Mouse (Mus musculus) frontal cortex, postnatal 14 days (tissue): ENCODE measurements around the gene Upk2.
A peak's percentile ranks its signal among the peaks of the same experiment; 100 is the strongest.
"Not testable (repeated sequence)": the region's sequence is repeated elsewhere in the genome, so short reads cannot be mapped to it uniquely, and the experiment has no call there.

Experiments used
- DNase-seq, 2 experiments: peaks; one replicate each; pipeline ENCODE4 v3.0.0; 2022; ENCODE audit warnings: low spot score in 2 of 2

Upk2 gene

DNA sequence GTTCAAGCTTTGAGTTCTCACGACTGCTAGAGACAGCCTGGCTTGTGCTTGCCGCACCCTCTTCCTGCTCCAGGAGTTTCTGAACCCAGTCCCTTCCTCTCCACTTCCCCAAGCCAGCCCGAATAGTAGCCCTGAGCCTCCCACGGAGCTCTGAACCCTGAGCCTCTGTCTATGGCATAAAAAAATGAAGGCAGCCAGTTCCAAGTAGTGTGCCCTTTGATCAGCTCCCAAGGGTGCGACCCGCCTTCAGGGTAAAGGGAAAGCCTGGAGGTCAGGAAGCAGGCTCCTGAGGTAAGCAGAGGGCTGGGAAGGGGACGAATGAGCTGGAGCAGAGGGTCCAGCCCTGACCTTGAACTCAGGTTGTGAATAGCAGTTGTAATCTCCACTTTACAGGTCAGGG lies 13.4 kb upstream of the Upk2 start:
- DNase-seq = no peak

GRCm38 (mm10) chr9:44461950-44462349 lies 7.2 kb upstream of the Upk2 start:
- DNase-seq = no peak

DNA sequence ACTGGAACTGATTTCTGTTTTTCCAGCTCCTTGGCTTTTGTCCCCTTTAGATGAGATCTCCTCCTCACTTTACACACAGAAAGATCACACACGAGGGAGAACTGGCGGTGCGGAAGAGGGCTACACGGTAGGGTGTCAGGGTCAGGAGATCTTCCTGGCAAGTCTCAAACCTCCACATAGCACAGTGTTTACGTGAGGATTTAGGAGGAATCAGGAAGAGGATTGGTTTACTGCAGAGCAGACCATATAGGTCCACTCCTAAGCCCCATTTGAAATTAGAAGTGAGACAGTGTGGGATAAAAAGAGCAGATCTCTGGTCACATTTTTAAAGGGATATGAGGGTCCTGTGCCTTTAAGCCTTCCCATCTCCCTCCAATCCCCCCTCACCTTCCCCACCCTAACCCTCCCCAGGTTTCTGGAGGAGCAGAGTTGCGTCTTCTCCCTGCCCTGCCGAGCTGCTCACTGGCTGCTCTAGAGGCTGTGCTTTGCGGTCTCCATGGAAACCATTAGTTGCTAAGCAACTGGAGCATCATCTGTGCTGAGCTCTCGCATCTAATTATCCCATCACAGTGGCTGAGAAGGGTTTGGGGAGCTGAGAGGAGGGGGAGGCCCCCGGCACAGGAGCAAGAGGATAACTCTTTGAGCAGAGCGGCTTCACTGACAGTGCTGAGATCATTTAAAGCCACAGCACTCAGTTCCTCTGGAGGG lies 2.4 kb upstream of the Upk2 start:
- peak; percentile 83 to 89 for DNase-seq

GRCm38 (mm10) chr9:44454132-44454890 lies 465 bp downstream of the Upk2 start:
- peak in 1 of 2 experiments; percentile 81 for DNase-seq

DNA sequence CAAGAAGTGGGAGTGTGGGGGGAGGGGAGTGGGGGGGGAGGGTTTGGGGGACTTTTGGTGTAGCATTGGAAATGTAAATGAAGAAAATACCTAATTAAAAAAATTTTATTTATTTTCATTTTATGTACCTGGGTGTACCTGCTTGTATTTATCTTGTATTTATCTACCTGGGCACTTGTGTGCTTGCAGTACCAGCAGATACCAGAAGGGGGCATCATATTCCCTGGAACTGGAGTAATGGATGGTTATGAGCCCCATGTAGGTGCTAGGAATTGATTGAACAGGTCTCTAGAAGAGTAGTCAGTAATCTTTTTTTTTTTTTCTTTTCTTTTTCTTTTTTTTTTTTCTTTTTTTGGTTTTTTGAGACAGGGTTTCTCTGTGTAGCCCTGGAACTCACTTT lies 4.4 kb downstream of the Upk2 start:
- no peak for DNase-seq

GRCm38 (mm10) chr9:44444402-44445025 lies 10.3 kb downstream of the Upk2 start:
- not testable (repeated sequence) for DNase-seq

DNA sequence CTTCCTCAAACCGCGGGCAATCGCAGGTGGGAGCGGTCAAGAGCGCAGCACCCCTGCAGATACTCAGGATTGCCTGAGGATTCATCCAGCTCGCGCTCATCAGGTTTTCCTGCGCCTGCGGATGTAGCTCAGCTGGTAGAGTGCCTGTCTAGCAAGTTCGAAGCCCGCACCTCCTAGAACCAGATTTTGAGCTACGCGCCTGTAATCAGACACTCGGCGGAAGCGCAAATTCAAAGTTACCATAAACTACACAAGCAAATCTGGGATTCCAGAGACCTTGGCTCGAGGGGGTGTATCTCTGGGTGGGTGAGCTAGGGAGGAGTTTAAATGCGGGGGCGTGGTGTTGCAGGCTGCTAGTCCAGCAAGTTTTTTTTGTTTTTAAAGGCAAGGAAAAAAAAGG lies 13.8 kb downstream of the Upk2 start, which contains the start of gene Foxr1:
TSS of gene Foxr1 (minus strand) at position 176 of the 400 bp plus-strand sequence.
- no peak for DNase-seq

DNA sequence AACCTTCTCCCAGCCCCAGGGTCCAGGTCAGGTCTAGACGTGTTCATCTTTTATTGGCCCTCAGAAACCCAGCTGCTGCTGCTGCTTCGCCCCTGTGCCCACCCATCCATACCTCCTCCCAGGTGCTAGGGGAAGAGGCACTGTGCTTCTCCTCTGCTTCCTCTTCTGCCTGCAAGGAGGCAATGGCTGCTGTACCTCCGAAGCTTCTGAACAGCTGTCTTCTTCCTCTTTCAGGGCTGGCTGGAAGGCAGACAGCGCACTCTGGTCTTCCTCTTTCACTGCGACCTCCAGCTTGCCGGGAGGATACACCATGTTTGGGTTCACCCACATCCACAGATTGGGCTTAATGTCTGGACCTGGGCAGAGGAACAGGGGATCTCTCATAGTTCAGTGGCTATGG lies 19.0 kb downstream of the Upk2 start:
- DNase-seq = no peak

GRCm38 (mm10) chr9:44432577-44433185 lies 22.1 kb downstream of the Upk2 start:
- no peak for DNase-seq

DNA sequence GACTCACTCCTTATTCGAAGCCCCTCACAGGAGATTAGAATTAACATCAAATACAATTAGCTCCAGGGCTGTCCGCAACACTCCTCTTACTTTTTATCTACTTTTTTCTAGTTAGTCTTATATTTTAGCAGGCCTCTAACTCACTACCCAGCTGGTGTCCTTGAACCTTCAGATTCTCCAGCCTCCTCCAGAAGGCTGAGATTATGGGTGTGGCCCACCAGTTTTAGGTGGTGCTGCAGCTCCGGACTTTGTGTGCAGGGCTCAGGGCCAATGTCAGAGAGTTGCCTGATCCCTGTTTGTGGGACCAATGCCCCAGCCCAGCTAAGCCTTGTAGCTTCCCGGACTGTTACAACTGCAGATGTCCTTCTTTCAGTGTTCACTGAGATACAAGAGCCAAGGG lies 31.2 kb downstream of the Upk2 start:
- DNase-seq = no peak

DNA sequence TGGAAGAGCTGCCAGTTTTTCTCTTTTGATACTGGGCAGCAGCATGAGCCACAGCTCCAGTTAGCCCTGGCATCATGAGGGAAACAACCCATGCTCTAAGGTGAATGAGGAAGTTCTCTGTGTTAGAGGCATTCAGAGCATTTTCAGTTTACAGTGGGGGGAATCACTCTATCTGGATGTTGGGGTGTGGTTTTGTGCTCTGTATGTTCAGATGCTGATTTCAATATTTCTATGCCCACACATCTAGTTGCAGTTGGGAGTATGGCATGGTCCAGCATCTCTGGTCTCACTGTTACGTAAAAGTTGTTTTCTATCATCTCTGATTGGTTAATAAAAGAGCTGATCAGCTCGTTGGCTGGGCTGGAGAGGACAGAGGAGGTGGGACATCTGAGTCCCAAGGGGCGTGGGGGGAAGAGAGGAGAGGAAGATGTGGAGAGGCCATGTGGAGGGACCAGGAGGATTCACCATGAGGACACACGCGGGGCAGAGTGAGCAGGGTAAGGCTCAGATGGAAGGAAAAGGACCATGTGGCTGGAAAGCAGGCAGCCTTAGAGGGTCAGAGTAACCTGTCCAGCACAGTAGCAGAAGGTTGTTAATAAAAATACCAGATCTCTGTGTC lies 34.4 kb downstream of the Upk2 start:
- no peak for DNase-seq

DNA sequence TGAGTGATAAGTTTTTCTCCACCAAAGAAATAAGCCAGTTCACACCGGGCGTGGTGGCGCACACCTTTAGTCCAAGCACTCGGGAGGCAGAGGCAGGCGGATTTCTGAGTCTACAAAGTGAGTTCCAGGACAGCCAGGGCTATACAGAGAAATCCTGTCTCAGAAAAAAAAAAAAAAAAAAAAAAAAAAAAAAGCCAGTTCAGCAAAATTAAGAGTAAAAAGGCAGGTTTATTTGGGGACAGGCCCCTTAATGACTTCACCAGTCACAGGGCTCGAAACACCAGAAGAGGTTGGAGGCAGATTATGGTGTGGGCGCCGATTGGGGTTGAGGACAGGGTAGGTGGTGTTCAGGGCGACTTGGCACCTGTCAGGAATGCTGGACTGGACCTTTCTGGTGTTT lies 35.0 kb downstream of the Upk2 start:
- not testable (repeated sequence) for DNase-seq

DNA sequence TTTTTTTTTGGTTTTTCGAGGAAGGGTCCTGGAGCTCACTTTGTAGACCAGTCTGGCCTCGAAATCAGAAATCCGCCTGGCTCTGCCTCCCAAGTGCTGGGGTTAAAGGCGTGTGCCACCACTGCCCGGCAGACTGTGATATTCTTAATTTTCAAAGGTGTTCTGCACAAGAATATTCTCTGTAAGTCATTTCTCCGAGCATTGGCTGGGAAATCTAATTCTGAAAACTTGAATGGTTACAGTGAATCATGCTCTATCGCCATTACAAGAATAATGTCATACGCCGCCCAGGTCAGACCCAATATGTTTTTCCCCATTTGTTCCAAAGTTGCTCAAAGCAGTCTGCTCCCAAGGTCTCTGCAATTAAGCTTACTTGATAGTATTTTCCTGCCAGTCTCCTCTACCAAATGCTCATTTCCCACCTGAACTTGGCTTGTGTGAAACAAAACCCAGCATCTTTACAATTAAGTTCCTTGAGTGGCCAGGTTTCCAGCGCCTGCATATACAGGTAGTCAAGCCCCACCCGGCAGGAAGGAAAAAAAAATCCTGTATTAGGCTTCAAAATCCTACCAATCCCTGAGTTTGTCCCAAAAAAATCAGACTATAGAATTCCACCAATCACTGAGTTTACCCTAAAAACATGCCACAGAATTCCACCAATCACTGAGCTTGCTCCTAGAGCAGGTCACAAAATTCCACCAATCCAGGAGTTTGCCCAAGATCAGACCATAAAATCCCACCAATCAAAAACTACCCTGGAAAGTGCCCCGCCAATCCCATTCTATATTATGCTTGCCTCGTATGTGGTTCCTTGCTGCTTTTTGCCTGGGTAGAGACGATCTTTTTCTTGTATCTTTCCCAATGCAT lies 36.0 kb downstream of the Upk2 start, which contains the start of gene Ccdc84:
TSS of gene Ccdc84 (minus strand) at position 51 of the 867 bp plus-strand sequence.
- no peak for DNase-seq

- peak; percentile 89 to 90 for DNase-seq
Measured at GRCm38 (mm10) chr9:44417892-44418363, 36.8 kb downstream of the Upk2 start.

DNA sequence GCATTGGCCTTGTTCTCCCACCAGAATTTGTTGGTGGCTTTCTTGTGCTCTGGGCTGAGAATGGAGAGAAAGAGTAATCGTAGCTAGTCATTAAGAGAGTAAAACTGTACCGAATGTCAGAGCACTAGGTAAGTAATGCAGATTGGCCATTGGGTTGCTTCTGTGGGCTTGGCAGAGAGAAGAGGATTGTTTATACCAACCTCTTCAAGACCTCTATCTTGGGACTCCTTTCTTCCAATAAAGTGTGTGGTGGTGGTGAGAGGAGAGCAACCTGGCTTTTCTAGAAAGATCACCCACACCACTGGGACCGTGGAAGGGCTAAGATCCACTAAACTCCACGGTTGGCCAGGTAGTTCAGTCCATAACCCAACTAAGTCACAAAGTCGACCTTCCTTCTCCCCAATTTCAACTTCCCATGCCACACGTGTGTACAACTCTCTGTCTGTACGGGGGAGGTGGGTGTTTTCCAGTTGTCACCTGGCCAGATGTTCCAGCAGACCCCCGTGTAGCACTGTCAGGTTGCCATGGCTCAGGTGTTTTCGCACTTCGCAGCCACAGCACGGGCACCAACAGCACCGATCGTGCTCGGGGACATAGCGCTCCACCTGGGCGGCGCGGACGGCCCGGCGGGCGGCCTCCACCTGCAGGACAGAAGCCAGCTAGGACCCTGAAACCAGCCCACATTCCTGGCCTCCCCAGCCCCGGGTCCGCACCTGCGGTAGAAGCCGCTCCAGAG lies 37.5 kb downstream of the Upk2 start:
- no peak for DNase-seq

- DNase-seq = no peak
Measured at GRCm38 (mm10) chr9:44412781-44413180, 42.0 kb downstream of the Upk2 start.

- no peak for DNase-seq
Measured at GRCm38 (mm10) chr9:44412306-44412705, 42.5 kb downstream of the Upk2 start.

DNA sequence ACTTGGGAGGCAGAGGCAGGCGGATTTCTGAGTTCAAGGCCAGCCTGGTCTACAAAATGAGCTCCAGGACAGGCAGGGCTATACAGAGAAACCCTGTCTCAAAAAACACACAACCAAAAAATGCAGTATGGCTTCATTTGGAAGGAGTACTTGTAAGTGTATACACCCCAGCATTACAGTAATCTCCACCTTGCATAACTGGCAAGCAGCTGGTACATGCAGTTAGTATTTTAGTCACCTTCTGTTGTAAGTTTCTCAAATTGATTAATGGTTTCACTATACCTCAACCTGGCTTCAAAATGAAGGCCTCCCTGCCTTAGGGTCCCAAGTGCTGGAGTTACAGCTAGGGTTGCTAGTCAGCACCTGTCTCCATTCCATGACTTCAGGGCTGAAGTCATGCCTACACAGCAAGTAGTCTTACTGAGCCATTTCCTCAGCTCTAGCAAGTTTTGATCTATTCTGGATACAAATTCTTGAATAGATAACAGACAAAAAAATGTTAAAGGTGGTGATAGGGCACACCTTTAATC lies 43.1 kb downstream of the Upk2 start:
- no peak for DNase-seq

GRCm38 (mm10) chr9:44410647-44411336 lies 44.0 kb downstream of the Upk2 start:
- no peak for DNase-seq
